Mouse (Mus musculus) bone marrow macrophage, adult 2 months (primary cell): ENCODE data around the gene S100a3. TPM values are rescaled to one million over a fixed set of nuclear protein-coding genes. Genes with fewer than 3 reads are reported as not detected.

ENCODE experiments used
- H3K27ac ChIP-seq: 2 replicates; pipeline ENCODE4 v1.5.1; 2012; ENCODE audit warnings: low read depth, low read length; ENCODE audit not compliant: insufficient read depth
- H3K4me1 ChIP-seq: 2 replicates; pipeline ENCODE4 v1.6.1; 2012; ENCODE audit warnings: low read length; ENCODE audit not compliant: control insufficient read depth, insufficient read depth
- H3K4me3 ChIP-seq: 2 replicates; pipeline ENCODE4 v1.5.1; 2012; ENCODE audit warnings: mild to moderate bottlenecking, low read length, moderate library complexity; ENCODE audit not compliant: insufficient read depth
- CTCF ChIP-seq: IDR thresholded peaks from 2 replicates; pipeline ENCODE4 v1.5.1; 2012; ENCODE audit warnings: low read depth, mild to moderate bottlenecking, low read length, moderate library complexity
- POLR2A ChIP-seq: IDR thresholded peaks from 2 replicates; pipeline ENCODE4 v1.6.1; 2012; ENCODE audit warnings: mild to moderate bottlenecking, low read depth, low read length, borderline replicate concordance
- polyA plus RNA-seq: library from polyadenylated mRNA; stranded (reverse); fragments of >200 nt; gene quantifications from 2 replicates; pipeline ENCODE4 v1.2.4, GENCODE M21; 2012; ENCODE audit not compliant: missing spikeins, insufficient read depth, insufficient read length

The S100a3 gene
- polyA plus RNA-seq, 1 experiment = not detected

DNA sequence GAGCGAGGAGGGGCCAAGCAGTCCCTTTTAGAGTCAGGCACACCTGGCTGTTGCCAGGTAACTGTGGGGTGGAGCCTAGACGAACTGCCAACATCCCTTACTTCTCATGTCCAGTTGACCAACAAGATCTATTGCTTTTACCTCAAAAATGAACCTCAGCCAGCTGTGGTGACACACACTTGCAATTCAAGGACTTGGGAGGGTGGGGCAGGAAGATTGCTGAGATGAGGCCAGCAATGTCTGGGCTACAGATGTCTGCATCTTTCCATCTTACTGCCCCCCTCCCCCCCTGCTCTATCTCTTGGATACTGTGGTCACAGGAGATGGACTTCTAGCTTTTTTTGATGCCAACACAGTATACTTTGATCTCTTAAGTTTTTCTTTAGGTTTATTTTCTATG lies 8.1 kb upstream of the S100a3 start:
- Histone ChIP-seq H3K27ac (no peak overlapping the region), H3K4me1 (peaks cover 9% of the 10 kb centered on the region), H3K4me3 (no peak overlapping the region)
- no peak for TF ChIP-seq POLR2A
- TF ChIP-seq CTCF = no peak

DNA sequence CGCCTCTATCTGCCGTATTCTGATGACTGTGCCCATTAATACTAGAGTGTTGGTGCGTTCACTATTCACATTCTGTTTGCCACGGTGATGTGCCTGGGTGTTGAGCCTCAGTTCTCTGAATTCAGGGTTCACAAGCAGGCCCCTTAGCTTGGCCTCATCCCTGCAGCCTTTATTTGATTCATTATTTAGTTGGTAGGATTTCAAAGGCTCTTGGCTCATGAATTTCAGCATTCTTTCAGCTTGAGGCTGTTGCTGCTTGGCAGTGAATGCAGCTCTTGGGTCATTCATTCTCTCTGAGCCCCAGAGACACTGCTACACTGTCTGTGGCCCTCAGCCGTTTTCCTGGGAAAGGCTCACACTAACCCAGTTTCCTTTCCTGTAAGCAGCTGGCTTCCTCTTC lies 4.4 kb upstream of the S100a3 start:
- no peak overlapping the region for H3K4me3 ChIP-seq
- TF ChIP-seq POLR2A = no peak
- no peak for TF ChIP-seq CTCF
- no peak overlapping the region for H3K27ac ChIP-seq
- no peaks in the 10 kb centered on the region for H3K4me1 ChIP-seq

DNA sequence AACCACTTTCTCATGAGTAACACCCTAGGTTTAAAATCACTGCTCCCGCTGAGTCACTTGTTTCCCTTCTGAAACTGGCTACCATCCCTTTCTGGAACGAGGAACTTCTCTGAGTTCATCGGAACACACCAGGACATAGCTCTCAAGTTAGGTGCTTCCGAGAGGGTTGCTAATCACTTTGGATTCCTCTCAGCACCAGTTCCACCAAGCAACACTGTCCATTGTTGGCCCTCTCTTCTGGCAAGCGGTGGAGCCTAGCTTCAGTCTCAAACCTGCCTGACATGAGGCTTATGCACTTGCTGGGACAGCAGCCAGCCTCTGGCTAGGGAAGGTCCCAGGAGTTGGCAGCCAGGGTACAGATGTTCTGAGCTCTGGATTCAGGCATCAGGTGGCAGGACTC lies 14.3 kb downstream of the S100a3 start:
- no peak overlapping the region for H3K27ac ChIP-seq
- TF ChIP-seq POLR2A = no peak
- TF ChIP-seq CTCF = no peak
- H3K4me3 ChIP-seq = no peak overlapping the region
- H3K4me1 ChIP-seq = peaks cover 4% of the 10 kb centered on the region; the same call in 1 of the 2 replicates

DNA sequence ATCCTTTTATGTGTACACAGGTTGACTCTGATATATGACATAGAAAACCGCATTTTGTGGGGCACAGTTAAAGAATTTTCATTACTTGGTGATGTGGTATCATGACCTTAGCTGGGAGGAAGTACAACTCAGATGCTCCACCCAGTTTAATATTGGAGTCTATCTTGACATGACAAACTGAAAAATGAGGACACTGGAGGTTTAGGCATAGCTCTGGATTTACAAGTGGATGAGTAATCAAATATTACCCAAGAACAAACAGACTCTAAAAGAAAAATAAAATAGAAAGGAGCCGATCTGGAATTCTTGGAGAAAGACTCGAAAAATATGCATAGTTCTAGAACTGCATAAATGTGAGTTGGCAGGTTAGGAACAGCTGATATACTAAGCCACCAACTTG lies 14.9 kb downstream of the S100a3 start:
- no peak for TF ChIP-seq POLR2A
- no peak for TF ChIP-seq CTCF
- Histone ChIP-seq H3K27ac (no peak overlapping the region), H3K4me3 (no peak overlapping the region), H3K4me1 (peaks cover 4% of the 10 kb centered on the region; the same call in 1 of the 2 replicates)

DNA sequence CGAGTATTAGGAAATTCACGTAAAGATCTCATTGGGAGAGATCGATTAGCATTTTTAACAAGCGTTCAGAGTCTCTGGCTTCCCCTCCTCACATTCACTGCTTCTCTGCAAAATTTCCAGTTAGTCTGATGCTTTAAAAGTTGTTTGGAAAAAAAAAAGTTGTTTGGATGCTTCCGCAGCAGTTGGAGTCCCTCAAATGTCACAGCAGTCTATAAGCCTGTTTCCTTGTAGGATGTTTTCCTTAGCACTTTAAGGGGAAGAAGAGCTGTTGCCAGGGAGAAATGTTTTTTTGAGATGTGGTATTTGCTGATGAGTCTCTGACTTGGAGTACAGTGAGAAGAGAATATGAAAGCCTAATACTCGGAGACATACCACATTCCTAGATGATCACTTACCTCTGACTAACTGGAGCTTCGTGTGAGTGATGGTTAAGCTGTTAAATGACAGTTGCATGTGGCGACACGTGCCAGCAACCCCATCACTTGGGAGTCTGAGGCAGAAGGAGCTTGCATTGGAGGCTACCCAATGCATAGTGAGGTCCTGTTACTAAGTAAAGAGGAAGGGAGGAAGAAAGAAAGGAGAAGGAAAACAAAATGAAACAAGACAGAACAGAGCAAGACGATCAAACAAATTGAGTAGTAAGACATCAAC lies 16.1 kb downstream of the S100a3 start:
- H3K27ac ChIP-seq = no peak overlapping the region
- H3K4me3 ChIP-seq = no peak overlapping the region
- TF ChIP-seq POLR2A (no peak), CTCF (no peak)
- H3K4me1 ChIP-seq = peaks cover 4% of the 10 kb centered on the region; the same call in 1 of the 2 replicates

DNA sequence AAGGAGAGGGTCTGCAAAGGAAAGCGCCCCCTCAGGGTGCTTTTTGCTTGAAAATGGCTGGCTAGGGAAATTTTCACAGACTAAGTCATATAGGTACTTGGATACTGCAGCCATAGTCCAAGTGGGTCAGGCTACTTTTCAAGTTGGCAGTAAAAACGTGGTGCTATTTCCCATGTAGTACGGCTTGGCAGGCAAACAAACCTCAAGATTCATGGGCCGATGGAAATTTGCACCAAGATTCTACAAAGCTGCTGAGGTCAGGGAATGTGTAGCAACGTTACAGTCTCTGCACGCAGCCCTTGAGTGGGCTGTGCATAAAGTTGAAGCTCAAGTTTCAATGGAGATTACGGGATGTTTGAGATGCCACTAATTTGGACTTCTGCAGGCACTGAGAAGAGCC lies 19.1 kb downstream of the S100a3 start:
- no peak overlapping the region for H3K27ac ChIP-seq
- TF ChIP-seq POLR2A = no peak
- TF ChIP-seq CTCF = no peak
- no peak overlapping the region for H3K4me3 ChIP-seq
- H3K4me1 ChIP-seq = peaks cover 4% of the 10 kb centered on the region; the same call in 1 of the 2 replicates

DNA sequence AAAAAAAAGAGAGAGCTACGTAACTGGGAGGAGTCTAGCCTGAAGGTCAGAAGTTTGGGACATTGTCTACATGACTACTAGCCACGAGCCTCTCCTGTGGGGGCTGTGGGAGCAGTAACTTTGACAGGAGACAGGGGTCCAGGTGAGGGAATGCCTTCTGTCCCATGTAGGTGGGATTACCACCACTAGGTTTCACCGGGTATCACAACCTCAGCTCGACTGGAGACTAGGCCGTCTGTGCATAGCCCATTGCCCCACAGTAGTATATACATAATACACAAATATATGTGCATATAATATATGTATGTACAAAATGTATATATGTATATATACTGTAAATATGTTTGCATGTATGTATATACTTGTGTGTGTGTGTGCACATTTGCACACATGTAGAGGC lies 20.8 kb downstream of the S100a3 start:
- Histone ChIP-seq H3K4me3 (no peak overlapping the region), H3K4me1 (peaks cover 4% of the 10 kb centered on the region), H3K27ac (no peak overlapping the region)
- TF ChIP-seq CTCF = no peak
- no peak for TF ChIP-seq POLR2A

DNA sequence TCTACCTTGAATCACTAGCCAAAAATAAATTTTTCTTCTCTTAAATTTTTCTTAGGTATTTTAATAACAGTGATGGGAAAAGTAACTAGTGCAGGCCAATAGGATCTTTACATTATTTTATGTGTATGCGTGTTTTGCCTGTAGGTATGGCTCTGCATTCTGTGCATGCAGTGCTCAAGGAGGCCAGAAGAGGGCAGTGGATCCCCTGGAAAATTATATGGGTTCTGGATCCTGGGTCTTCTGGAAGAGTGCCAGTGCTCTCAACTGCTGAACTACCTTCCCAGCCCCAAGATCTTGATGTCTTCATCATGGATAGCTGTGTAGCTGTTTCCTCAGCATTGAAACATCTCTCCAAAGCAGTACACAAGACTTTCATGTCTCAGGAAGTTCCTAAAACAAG lies 21.8 kb downstream of the S100a3 start:
- TF ChIP-seq CTCF = peak; percentile 24; the same call in 1 of the 2 replicates
- no peak for TF ChIP-seq POLR2A
- Histone ChIP-seq H3K4me3 (no peak overlapping the region), H3K4me1 (peaks cover 14% of the 10 kb centered on the region), H3K27ac (no peak overlapping the region)

DNA sequence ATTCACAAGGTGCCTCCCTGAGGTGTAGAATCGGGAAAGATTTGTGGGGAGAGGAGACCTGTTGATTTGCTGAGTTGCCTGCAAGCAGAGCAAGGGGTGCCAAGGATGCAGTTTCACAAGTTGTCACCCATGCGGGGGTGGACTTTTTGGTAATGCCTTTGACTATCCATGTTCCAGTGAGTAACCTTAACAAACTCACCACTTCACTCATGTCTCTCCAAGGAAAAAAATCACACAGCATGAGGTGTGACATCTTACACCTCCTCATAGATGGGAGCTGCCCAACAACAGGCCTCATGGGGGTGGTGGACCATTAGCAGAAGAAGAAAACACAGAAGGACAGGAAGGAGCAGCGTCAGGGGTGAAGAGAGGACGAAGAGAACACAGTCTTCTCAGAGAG lies 22.2 kb downstream of the S100a3 start:
- Histone ChIP-seq H3K27ac (no peak overlapping the region), H3K4me1 (peaks cover 18% of the 10 kb centered on the region), H3K4me3 (no peak overlapping the region)
- no peak for TF ChIP-seq POLR2A

DNA sequence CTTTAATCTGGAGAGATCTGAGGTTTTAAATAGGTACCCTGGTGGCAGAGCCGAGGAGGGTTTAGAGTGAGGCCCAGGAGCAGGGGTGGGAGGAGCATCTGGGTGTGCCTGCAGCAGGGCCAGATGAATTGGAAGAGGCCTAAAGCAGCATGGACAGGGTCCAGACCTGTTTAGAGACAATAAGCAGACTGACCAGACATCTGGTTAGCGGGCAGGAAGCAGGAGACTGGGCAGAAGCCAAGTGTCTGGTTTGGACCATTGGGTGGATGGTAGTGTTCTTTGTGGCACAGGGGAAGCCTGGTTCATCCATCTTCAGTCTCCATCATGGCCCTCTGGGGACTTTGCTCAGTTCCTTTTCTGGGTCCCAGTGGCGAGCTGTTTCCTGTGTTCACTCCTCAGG lies 23.5 kb downstream of the S100a3 start:
- no peak overlapping the region for H3K27ac ChIP-seq
- TF ChIP-seq POLR2A = no peak
- no peak for TF ChIP-seq CTCF
- H3K4me1 ChIP-seq = peaks cover 31% of the 10 kb centered on the region
- no peak overlapping the region for H3K4me3 ChIP-seq

DNA sequence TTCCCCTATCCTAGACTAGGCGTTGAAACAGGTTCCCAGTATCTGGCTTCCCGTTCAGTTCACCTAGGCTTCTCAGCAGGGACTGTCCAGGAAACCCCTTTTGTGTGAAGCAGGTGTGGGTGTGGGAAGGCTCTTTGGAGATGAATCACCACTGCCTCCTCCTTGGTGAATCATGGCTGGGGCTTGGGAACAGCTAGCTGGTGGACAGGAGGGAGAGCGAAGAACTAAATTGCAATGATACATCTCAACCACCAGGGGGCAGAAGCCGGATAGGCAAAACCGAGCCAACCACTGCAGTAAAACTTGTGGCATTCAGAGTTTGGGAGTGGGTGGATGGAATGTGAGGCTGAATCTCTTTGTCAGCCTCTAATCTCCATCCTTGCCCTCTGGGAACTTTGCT lies 25.2 kb downstream of the S100a3 start:
- no peak overlapping the region for H3K4me3 ChIP-seq
- TF ChIP-seq POLR2A (no peak), CTCF (peak; percentile 79)
- peaks cover 45% of the 10 kb centered on the region for H3K4me1 ChIP-seq
- H3K27ac ChIP-seq = no peak overlapping the region
